Mouse (Mus musculus): ENCODE results near the gene Prdm16. TPM values are rescaled to one million over a fixed set of nuclear protein-coding genes. Genes with fewer than 3 reads are reported as not detected.

Prdm16 gene
- total RNA-seq, 1 experiment: 3.1 TPM

DNA sequence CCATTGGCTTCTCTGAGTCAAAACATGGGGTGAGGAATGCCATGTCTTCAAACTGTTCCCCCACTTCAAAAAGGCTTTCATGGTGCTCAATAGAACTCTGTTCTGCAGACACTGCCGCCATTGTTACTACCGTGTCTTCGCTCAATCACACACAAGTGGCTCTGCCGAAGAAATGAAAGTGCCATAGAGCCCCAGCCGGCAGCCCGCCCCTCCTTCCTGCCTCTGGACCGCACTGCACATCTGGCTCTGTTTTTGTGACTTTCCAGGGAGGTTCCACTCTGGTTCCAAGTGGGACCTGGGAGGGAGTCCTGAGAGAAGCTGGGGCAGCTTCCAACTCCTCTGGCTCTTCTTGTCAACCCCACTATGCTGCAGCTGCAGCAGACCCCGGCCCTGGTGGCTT lies 251.5 kb downstream of the Prdm16 start:
- Histone ChIP-seq H3K9ac (ENCODE audit: insufficient read depth, low read depth, low read length, poor library complexity, severe bottlenecking) (no peak overlapping the region), H3K36me3 (ENCODE audit: control insufficient read depth, insufficient read depth, low read length, poor library complexity, severe bottlenecking) (no peaks in the 10 kb centered on the region), H3K4me1 (ENCODE audit: control insufficient read depth in 2 of 2, insufficient read depth in 2 of 2, low read length in 2 of 2, poor library complexity in 1 of 2) (no peaks in the 10 kb centered on the region), H3K27ac (ENCODE audit: insufficient read depth, low read depth, low read length, poor library complexity, severe bottlenecking) (no peak overlapping the region), H3K9me3 (ENCODE audit: control insufficient read depth, insufficient read depth, low read depth, low read length) (no peaks in the 10 kb centered on the region), H3K4me3 (ENCODE audit: insufficient read depth in 1 of 2, low read depth in 1 of 2, low read length in 2 of 2, poor library complexity in 1 of 2, severe bottlenecking in 1 of 2) (no peak overlapping the region)
- DNase-seq (ENCODE audit: low read depth, low spot score): no peak
- in situ Hi-C loops (cut with MboI; ENCODE audit: low sequenced_read_pairs in 2 of 2, unreplicated experiment in 2 of 2): no loop called here
- no peak for TF ChIP-seq ZNF384 (IDR thresholded peaks at IDR 0.05; ENCODE audit: low read depth, low read length)
- TF ChIP-seq HCFC1 (IDR thresholded peaks at IDR 0.05; ENCODE audit: borderline replicate concordance, insufficient read depth, low read length): no peak
- no peak for TF ChIP-seq MAFK (IDR thresholded peaks at IDR 0.05; ENCODE audit: insufficient read depth, low read depth, low read length)
- no peak for TF ChIP-seq CHD2 (IDR thresholded peaks at IDR 0.05; ENCODE audit: low read depth, low read length)
- no peak for TF ChIP-seq ZC3H11A (IDR thresholded peaks at IDR 0.05; ENCODE audit: borderline replicate concordance, low read depth, low read length)

DNA sequence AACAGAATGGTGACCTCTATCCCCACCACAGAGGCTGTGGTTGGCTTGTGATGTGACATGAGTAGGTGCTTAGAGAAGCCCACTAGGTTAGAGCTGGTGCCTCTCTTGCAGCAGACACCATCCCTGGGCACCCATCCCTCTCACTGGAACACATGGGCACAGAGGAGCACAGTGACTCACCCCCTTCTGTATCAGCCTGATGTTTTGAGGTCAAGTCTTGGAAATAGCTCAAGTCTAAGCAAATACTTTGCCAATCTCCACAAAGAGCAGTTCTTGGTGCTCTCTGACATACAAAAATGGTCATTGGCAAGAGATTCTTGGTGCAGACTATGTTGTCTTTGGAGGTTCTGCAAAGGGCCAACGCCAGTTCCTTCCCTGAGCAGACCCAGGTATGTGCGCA lies 257.8 kb downstream of the Prdm16 start:
- in situ Hi-C loops (cut with MboI; ENCODE audit: low sequenced_read_pairs in 2 of 2, unreplicated experiment in 2 of 2): no loop called here
- no peaks in the 10 kb centered on the region for H3K36me3 ChIP-seq (ENCODE audit: control insufficient read depth, insufficient read depth, low read length, poor library complexity, severe bottlenecking)

DNA sequence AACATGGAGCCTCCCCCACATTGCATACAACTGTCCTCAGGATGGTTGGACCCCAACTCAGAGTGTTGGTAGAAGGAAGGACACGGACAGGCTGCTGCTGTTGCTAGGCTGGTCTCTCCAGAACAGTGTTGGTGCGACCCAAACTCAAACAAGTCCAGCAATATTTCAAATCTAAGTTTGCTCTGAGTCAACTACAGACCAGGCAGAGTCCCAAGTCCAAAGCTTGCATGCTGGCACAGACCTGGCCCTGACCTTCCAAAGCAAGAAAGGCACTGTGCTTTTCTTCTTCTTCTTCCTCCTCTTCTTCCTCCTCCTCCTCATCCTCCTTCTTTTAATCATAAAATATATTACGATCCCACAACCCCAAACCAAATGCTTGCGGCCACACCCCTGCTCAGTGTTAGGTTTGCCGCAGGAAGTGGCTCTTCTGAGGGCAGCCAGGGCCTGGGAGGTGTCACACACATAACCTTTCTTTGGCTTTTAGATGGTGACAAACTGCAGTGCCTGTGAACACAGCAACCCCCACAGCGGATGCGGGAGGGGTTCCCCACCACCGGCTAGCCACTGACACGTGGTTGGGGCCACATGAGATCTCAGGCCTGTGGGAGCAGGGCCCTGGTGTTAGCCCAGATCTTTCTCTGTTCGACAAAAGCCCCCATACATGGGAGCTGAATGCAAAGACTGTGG lies 260.6 kb downstream of the Prdm16 start:
- Histone ChIP-seq H3K4me3 (ENCODE audit: insufficient read depth in 1 of 2, low read depth in 1 of 2, low read length in 2 of 2, poor library complexity in 1 of 2, severe bottlenecking in 1 of 2) (no peak overlapping the region), H3K27ac (ENCODE audit: insufficient read depth, low read depth, low read length, poor library complexity, severe bottlenecking) (no peak overlapping the region), H3K4me1 (ENCODE audit: control insufficient read depth in 2 of 2, insufficient read depth in 2 of 2, low read length in 2 of 2, poor library complexity in 1 of 2) (no peaks in the 10 kb centered on the region), H3K9me3 (ENCODE audit: control insufficient read depth, insufficient read depth, low read depth, low read length) (no peaks in the 10 kb centered on the region), H3K36me3 (ENCODE audit: control insufficient read depth, insufficient read depth, low read length, poor library complexity, severe bottlenecking) (no peaks in the 10 kb centered on the region), H3K9ac (ENCODE audit: insufficient read depth, low read depth, low read length, poor library complexity, severe bottlenecking) (no peak overlapping the region)
- TF ChIP-seq HCFC1 (IDR thresholded peaks at IDR 0.05; ENCODE audit: borderline replicate concordance, insufficient read depth, low read length) (no peak), MAFK (IDR thresholded peaks at IDR 0.05; ENCODE audit: insufficient read depth, low read depth, low read length) (no peak), ZC3H11A (IDR thresholded peaks at IDR 0.05; ENCODE audit: borderline replicate concordance, low read depth, low read length) (no peak), CHD2 (IDR thresholded peaks at IDR 0.05; ENCODE audit: low read depth, low read length) (no peak), ZNF384 (IDR thresholded peaks at IDR 0.05; ENCODE audit: low read depth, low read length) (no peak)
- no peak for DNase-seq (ENCODE audit: low read depth, low spot score)
- in situ Hi-C loops (cut with MboI; ENCODE audit: low sequenced_read_pairs in 2 of 2, unreplicated experiment in 2 of 2): no loop called here

More for the DNA sequence above, 257.8 kb downstream of the Prdm16 start:
- Histone ChIP-seq H3K27ac (ENCODE audit: insufficient read depth, low read depth, low read length, poor library complexity, severe bottlenecking) (no peak overlapping the region), H3K4me1 (ENCODE audit: control insufficient read depth in 2 of 2, insufficient read depth in 2 of 2, low read length in 2 of 2, poor library complexity in 1 of 2) (no peaks in the 10 kb centered on the region), H3K9ac (ENCODE audit: insufficient read depth, low read depth, low read length, poor library complexity, severe bottlenecking) (no peak overlapping the region), H3K9me3 (ENCODE audit: control insufficient read depth, insufficient read depth, low read depth, low read length) (no peaks in the 10 kb centered on the region), H3K4me3 (ENCODE audit: insufficient read depth in 1 of 2, low read depth in 1 of 2, low read length in 2 of 2, poor library complexity in 1 of 2, severe bottlenecking in 1 of 2) (no peak overlapping the region)
- TF ChIP-seq ZC3H11A (IDR thresholded peaks at IDR 0.05; ENCODE audit: borderline replicate concordance, low read depth, low read length) (no peak), ZNF384 (IDR thresholded peaks at IDR 0.05; ENCODE audit: low read depth, low read length) (no peak), HCFC1 (IDR thresholded peaks at IDR 0.05; ENCODE audit: borderline replicate concordance, insufficient read depth, low read length) (no peak), MAFK (IDR thresholded peaks at IDR 0.05; ENCODE audit: insufficient read depth, low read depth, low read length) (no peak), CHD2 (IDR thresholded peaks at IDR 0.05; ENCODE audit: low read depth, low read length) (no peak)
- no peak for DNase-seq (ENCODE audit: low read depth, low spot score)

DNA sequence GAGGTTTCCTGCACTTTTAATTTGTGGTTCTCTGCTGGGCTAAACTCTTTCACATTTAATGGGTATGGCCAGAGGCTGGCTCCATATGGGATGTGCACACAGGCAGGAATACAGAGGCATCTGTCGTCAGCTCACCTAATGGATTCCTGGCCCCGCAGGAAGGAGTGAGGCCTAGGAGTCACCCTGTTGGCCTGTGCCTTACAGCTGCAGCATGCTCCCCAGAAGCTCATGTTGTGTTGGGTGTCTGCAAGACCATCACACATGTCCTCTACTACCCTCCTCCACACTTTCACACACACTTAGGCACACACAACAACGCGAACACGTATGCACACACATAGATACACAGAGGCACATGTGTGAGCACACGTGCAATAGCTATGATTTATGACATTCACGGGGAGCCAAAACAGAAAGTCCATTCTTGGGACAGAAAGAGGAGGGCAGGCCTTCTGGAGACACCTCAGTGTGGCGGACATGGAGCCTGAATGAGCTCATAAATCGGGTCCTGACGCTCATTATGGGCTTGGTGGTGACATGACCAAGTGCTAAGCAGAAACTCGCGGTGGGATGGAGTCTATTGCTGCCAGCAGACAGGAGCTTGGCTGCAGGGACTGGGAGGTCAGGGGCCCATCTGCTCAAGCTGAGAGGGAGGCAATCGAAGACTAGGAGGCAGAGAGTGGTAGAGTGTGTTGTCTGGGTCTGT lies 265.0 kb downstream of the Prdm16 start:
- Histone ChIP-seq H3K9me3 (ENCODE audit: control insufficient read depth, insufficient read depth, low read depth, low read length) (no peaks in the 10 kb centered on the region), H3K36me3 (ENCODE audit: control insufficient read depth, insufficient read depth, low read length, poor library complexity, severe bottlenecking) (no peaks in the 10 kb centered on the region), H3K4me3 (ENCODE audit: insufficient read depth in 1 of 2, low read depth in 1 of 2, low read length in 2 of 2, poor library complexity in 1 of 2, severe bottlenecking in 1 of 2) (no peak overlapping the region), H3K4me1 (ENCODE audit: control insufficient read depth in 2 of 2, insufficient read depth in 2 of 2, low read length in 2 of 2, poor library complexity in 1 of 2) (peaks cover 3 to 7% of the 10 kb centered on the region in 2 experiments; a peak in 3 of 4 replicates), H3K27ac (ENCODE audit: insufficient read depth, low read depth, low read length, poor library complexity, severe bottlenecking) (no peak overlapping the region), H3K9ac (ENCODE audit: insufficient read depth, low read depth, low read length, poor library complexity, severe bottlenecking) (no peak overlapping the region)
- TF ChIP-seq ZNF384 (IDR thresholded peaks at IDR 0.05; ENCODE audit: low read depth, low read length): no peak
- no peak for TF ChIP-seq CHD2 (IDR thresholded peaks at IDR 0.05; ENCODE audit: low read depth, low read length)
- no peak for TF ChIP-seq HCFC1 (IDR thresholded peaks at IDR 0.05; ENCODE audit: borderline replicate concordance, insufficient read depth, low read length)
- no peak for TF ChIP-seq MAFK (IDR thresholded peaks at IDR 0.05; ENCODE audit: insufficient read depth, low read depth, low read length)
- TF ChIP-seq ZC3H11A (IDR thresholded peaks at IDR 0.05; ENCODE audit: borderline replicate concordance, low read depth, low read length): no peak
- in situ Hi-C loops (cut with MboI; ENCODE audit: low sequenced_read_pairs in 2 of 2, unreplicated experiment in 2 of 2): no loop called here
- DNase-seq (ENCODE audit: low read depth, low spot score): no peak
